Mouse (Mus musculus): ENCODE results near the gene Cptp.

DNA sequence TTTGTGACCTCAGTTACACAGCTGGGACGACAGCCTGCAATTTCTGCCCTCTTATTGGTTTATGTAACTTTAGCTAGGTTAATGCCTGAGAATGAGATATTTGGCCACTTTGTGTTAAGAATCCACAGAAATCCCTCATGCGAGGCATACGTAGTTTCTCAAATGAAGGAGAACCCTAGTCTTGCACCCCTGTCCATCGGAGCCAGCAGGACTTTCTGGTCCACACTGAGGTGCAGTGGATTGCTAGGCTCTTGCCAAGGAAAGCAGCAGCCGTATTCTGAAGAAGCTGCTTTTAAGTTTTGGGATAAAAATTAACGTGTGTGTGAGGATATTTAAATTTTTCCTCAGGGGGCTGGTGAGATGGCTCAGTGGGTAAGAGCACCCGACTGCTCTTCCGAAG is 38.6 kb downstream of the Cptp start:
- TF ChIP-seq POLR2A (IDR thresholded peaks at IDR 0.05; ENCODE audit: low read depth, low read length) (no peak), CTCF (IDR thresholded peaks at IDR 0.05; ENCODE audit: extremely low read depth, insufficient read length, insufficient replicate concordance, low read depth, low read length) (no peak)

Measured in small intestine, adult 2 months (tissue).